Mouse (Mus musculus) testis, adult 2 months (tissue): Measurements from ENCODE around the gene Dennd1b. TPM values are rescaled to one million over a fixed set of nuclear protein-coding genes. Genes with fewer than 3 reads are reported as not detected.

ENCODE experiments used
- H3K27ac ChIP-seq: fragments of 200-500 bp; 2 replicates; pipeline ENCODE4 v1.5.1; 2012; ENCODE audit warnings: low read depth, low read length; ENCODE audit not compliant: control insufficient read depth, insufficient read depth
- H3K27me3 ChIP-seq: fragments of 200-500 bp; 2 replicates; pipeline ENCODE4 v1.6.1; 2012; ENCODE audit warnings: mild to moderate bottlenecking, low read length, moderate library complexity; ENCODE audit not compliant: control insufficient read depth, insufficient read depth
- H3K36me3 ChIP-seq: fragments of 200-500 bp; 2 replicates; pipeline ENCODE4 v1.6.1; 2012; ENCODE audit warnings: mild to moderate bottlenecking, low read length; ENCODE audit not compliant: control insufficient read depth, insufficient read depth
- H3K4me1 ChIP-seq: fragments of 200-500 bp; 2 replicates; pipeline ENCODE4 v1.6.1; 2012; ENCODE audit warnings: low read length; ENCODE audit not compliant: control insufficient read depth, insufficient read depth
- H3K4me3 ChIP-seq: fragments of 200-500 bp; 2 replicates; pipeline ENCODE4 v1.5.1; 2012; ENCODE audit warnings: low read depth, mild to moderate bottlenecking, low read length, moderate library complexity, mixed read lengths; ENCODE audit not compliant: control insufficient read depth
- CTCF ChIP-seq: fragments of 200-500 bp; IDR thresholded peaks from 2 replicates; pipeline ENCODE4 v1.5.1; 2012; ENCODE audit warnings: low read depth, mild to moderate bottlenecking, inconsistent platforms, low read length, moderate library complexity; ENCODE audit not compliant: control insufficient read depth, insufficient read depth, insufficient replicate concordance
- POLR2A ChIP-seq: fragments of 200-500 bp; IDR thresholded peaks from 2 replicates; pipeline ENCODE4 v1.6.1; 2012; ENCODE audit warnings: low read depth, mild to moderate bottlenecking, inconsistent platforms, low read length, moderate library complexity; ENCODE audit not compliant: control insufficient read depth
- polyA plus RNA-seq: library from polyadenylated mRNA; depleted of rRNA; stranded (reverse); fragments of >200 nt; gene quantifications from 2 replicates; pipeline ENCODE4 v1.2.3, GENCODE M21; 2012

Gene Dennd1b
- polyA plus RNA-seq, 1 experiment = 5.8 TPM

GRCm38 (mm10) chr1:138928671-138929483, 34.4 kb upstream of the Dennd1b start:
- H3K4me1 ChIP-seq = no peaks in the 10 kb centered on the region; the same call in 1 of the 2 replicates
- no peaks in the 10 kb centered on the region for H3K27me3 ChIP-seq
- TF ChIP-seq POLR2A = no peak
- no peak for TF ChIP-seq CTCF
- no peak overlapping the region for H3K27ac ChIP-seq
- no peak overlapping the region for H3K4me3 ChIP-seq
- no peaks in the 10 kb centered on the region for H3K36me3 ChIP-seq

GRCm38 (mm10) chr1:138929985-138930384, 33.2 kb upstream of the Dennd1b start:
- Histone ChIP-seq H3K4me1 (no peaks in the 10 kb centered on the region; the same call in 1 of the 2 replicates), H3K4me3 (no peak overlapping the region), H3K27ac (no peak overlapping the region), H3K36me3 (no peaks in the 10 kb centered on the region), H3K27me3 (no peaks in the 10 kb centered on the region)
- no peak for TF ChIP-seq POLR2A
- TF ChIP-seq CTCF = no peak

GRCm38 (mm10) chr1:138930856-138931255, 32.4 kb upstream of the Dennd1b start:
- H3K36me3 ChIP-seq = no peaks in the 10 kb centered on the region
- H3K4me1 ChIP-seq = no peaks in the 10 kb centered on the region; the same call in 1 of the 2 replicates
- TF ChIP-seq CTCF (no peak), POLR2A (no peak)
- H3K27ac ChIP-seq = no peak overlapping the region
- no peaks in the 10 kb centered on the region for H3K27me3 ChIP-seq
- no peak overlapping the region for H3K4me3 ChIP-seq

- Histone ChIP-seq H3K27ac (no peak overlapping the region), H3K36me3 (no peaks in the 10 kb centered on the region), H3K4me3 (no peak overlapping the region), H3K4me1 (no peaks in the 10 kb centered on the region), H3K27me3 (no peaks in the 10 kb centered on the region)
- TF ChIP-seq POLR2A (no peak), CTCF (no peak)
Observed at GRCm38 (mm10) chr1:138936169-138936568, 27.1 kb upstream of the Dennd1b start.

GRCm38 (mm10) chr1:138937686-138938370, 25.4 kb upstream of the Dennd1b start:
- Histone ChIP-seq H3K4me1 (no peaks in the 10 kb centered on the region), H3K27me3 (no peaks in the 10 kb centered on the region), H3K4me3 (no peak overlapping the region), H3K36me3 (no peaks in the 10 kb centered on the region), H3K27ac (no peak overlapping the region)
- TF ChIP-seq CTCF = no peak
- TF ChIP-seq POLR2A = no peak

GRCm38 (mm10) chr1:138939579-138940139, 23.6 kb upstream of the Dennd1b start:
- Histone ChIP-seq H3K4me3 (no peak overlapping the region), H3K27ac (no peak overlapping the region), H3K27me3 (no peaks in the 10 kb centered on the region), H3K4me1 (no peaks in the 10 kb centered on the region), H3K36me3 (no peaks in the 10 kb centered on the region)
- TF ChIP-seq POLR2A (no peak), CTCF (no peak)

GRCm38 (mm10) chr1:138940407-138940806, 22.8 kb upstream of the Dennd1b start:
- Histone ChIP-seq H3K36me3 (no peaks in the 10 kb centered on the region), H3K27me3 (no peaks in the 10 kb centered on the region), H3K4me1 (no peaks in the 10 kb centered on the region), H3K4me3 (no peak overlapping the region), H3K27ac (no peak overlapping the region)
- TF ChIP-seq CTCF (no peak), POLR2A (no peak)
